Mouse (Mus musculus) liver, embryonic 13.5 days (tissue): ENCODE results near the gene Lamc1. TPM values are rescaled to one million over a fixed set of nuclear protein-coding genes. Genes with fewer than 3 reads are reported as not detected.
A peak's percentile ranks its signal among the peaks of the same experiment; 100 is the strongest.
"Not testable (repeated sequence)": the region's sequence is repeated elsewhere in the genome, so short reads cannot be mapped to it uniquely, and the experiment has no call there.

Source experiments
- ATAC-seq: fragments of 200-750 bp; cut with Nextera tagmentation; 2 replicates; pipeline ENCODE4 v1.8.0; 2017; ENCODE audit warnings: low read depth, mild to moderate bottlenecking, moderate number of reproducible peaks, moderate library complexity
- DNase-seq: peaks from one replicate; pipeline ENCODE4 v3.0.0; 2022
- H3K27ac ChIP-seq: fragments of 300-500 bp; sonication (generic); 2 replicates; pipeline ENCODE4 v1.5.1; 2015; ENCODE audit warnings: moderate library complexity, mild to moderate bottlenecking, inconsistent platforms
- H3K27me3 ChIP-seq: fragments of 300-500 bp; sonication (generic); 2 replicates; pipeline ENCODE4 v1.6.1; 2015; ENCODE audit warnings: mild to moderate bottlenecking, inconsistent platforms
- H3K36me3 ChIP-seq: fragments of 300-500 bp; sonication (generic); 2 replicates; pipeline ENCODE4 v1.6.1; 2015; ENCODE audit warnings: mild to moderate bottlenecking, inconsistent platforms
- H3K4me1 ChIP-seq: fragments of 300-500 bp; sonication (generic); replicated peaks from 2 replicates; pipeline ENCODE4 v1.6.1; 2015; ENCODE audit warnings: inconsistent platforms
- H3K4me2 ChIP-seq: fragments of 300-500 bp; sonication (generic); 2 replicates; pipeline ENCODE4 v1.6.1; 2015; ENCODE audit warnings: inconsistent platforms, mild to moderate bottlenecking, moderate library complexity
- H3K4me3 ChIP-seq: fragments of 300-500 bp; sonication (generic); replicated peaks from 2 replicates; pipeline ENCODE4 v1.5.1; 2015; ENCODE audit warnings: mild to moderate bottlenecking, inconsistent platforms
- H3K9ac ChIP-seq: fragments of 300-500 bp; sonication (generic); 2 replicates; pipeline ENCODE4 v1.6.1; 2015; ENCODE audit warnings: mild to moderate bottlenecking, inconsistent platforms
- H3K9me3 ChIP-seq: fragments of 300-500 bp; sonication (generic); replicated peaks from 2 replicates; pipeline ENCODE4 v1.6.1; 2016; ENCODE audit warnings: inconsistent platforms
- WGBS: fragments of 180-500 bp; shearing (Covaris S2); methylation state at CpG from one replicate; pipeline ENCODE4 v1.1.7; 2015; ENCODE audit not compliant: insufficient replicate concordance; 5-methylcytosine and 5-hydroxymethylcytosine counted together
- polyA plus RNA-seq: library from polyadenylated mRNA; unstranded; fragments of >200 nt; fragmentation: Nextera tagmentation; extraction: Ambion mirVana; gene quantifications from 2 replicates; pipeline ENCODE4 v1.2.1, GENCODE M21; 2015

The Lamc1 gene
- polyA plus RNA-seq, 1 experiment from 2014 or later, result 7.2 TPM

- Histone ChIP-seq H3K4me1 (no peaks in the 10 kb centered on the region), H3K27ac (no peak overlapping the region), H3K36me3 (no peaks in the 10 kb centered on the region), H3K27me3 (0 out of 2 replicates have a peak, but pooled peaks cover 2% of the 10 kb centered on the region), H3K4me2 (no peak overlapping the region), H3K9me3 (no peaks in the 10 kb centered on the region), H3K4me3 (no peak overlapping the region), H3K9ac (no peak overlapping the region)
- DNase-seq (no peak), ATAC-seq (no peak)
- WGBS, result 39% methylated on average over 2 of the region's 2 CpGs
Observed at GRCm38 (mm10) chr1:153354466-153354865, 21.9 kb upstream of the Lamc1 start.

GRCm38 (mm10) chr1:153353736-153354430, 21.3 kb upstream of the Lamc1 start:
- Histone ChIP-seq H3K27me3 (0 out of 2 replicates have a peak, but pooled peaks cover 2% of the 10 kb centered on the region), H3K27ac (no peak overlapping the region), H3K9me3 (no peaks in the 10 kb centered on the region), H3K36me3 (no peaks in the 10 kb centered on the region), H3K4me1 (no peaks in the 10 kb centered on the region), H3K4me2 (no peak overlapping the region), H3K9ac (no peak overlapping the region), H3K4me3 (no peak overlapping the region)
- no peak for ATAC-seq
- 44% methylated on average over 18 of the region's 18 CpGs for WGBS
- DNase-seq, result no peak

DNA sequence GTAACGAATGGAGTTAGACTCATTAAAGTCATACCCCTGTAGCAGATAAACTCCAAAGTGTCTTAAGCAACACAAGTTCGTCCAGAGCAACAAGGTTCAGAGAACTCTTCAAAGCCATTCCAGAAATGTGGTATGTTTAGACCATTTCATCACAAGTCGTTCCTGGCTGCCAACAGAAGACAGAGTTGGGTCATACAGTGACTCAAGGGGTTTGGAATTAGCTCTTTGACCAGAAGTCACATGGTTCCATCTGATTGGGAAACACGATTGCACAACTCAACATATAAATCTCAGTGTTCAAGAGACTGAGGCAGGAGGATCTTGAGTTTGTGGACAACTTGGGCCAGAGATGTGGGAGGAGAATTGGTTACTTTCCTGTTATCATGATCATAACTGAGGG, 18.4 kb upstream of the Lamc1 start:
- DNase-seq (no peak), ATAC-seq (no peak)
- Histone ChIP-seq H3K9me3 (no peaks in the 10 kb centered on the region), H3K9ac (no peak overlapping the region), H3K4me3 (no peak overlapping the region), H3K4me2 (no peak overlapping the region), H3K27ac (no peak overlapping the region), H3K27me3 (0 out of 2 replicates have a peak, but pooled peaks cover 2% of the 10 kb centered on the region), H3K4me1 (no peaks in the 10 kb centered on the region), H3K36me3 (no peaks in the 10 kb centered on the region)
- 41% methylated on average over 4 of the region's 4 CpGs for WGBS

DNA sequence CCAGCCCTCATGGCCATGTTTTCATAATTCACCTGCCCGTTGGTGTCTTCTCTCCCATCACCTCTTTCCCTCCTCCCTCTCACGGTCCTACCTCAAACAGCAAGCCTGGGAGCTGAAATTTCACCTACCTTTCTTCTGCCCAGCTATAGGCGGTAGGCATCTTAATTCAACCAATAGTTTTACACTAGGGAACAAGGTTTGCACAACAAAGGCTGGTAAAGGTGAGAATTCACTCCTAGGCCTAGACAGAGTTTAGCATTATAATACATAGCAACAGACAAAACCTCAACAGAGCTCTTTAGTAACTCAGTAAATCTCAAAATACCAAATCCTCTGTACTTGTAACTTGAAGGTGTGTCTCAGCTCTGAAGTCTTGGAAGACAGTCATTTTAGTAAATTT, 15.1 kb upstream of the Lamc1 start:
- H3K9me3 ChIP-seq, result no peaks in the 10 kb centered on the region
- H3K4me3 ChIP-seq, result no peak overlapping the region
- H3K27ac ChIP-seq, result no peak overlapping the region
- no peaks in the 10 kb centered on the region for H3K4me1 ChIP-seq
- H3K4me2 ChIP-seq, result no peak overlapping the region
- H3K9ac ChIP-seq, result no peak overlapping the region
- ATAC-seq, result no peak
- no peak for DNase-seq
- no peaks in the 10 kb centered on the region for H3K27me3 ChIP-seq
- WGBS, result 58% methylated on average over 3 of the region's 3 CpGs
- no peaks in the 10 kb centered on the region for H3K36me3 ChIP-seq

- H3K27me3 ChIP-seq, result no peaks in the 10 kb centered on the region
- 76% methylated on average over 2 of the region's 2 CpGs for WGBS
- H3K9me3 ChIP-seq, result no peaks in the 10 kb centered on the region
- no peak overlapping the region for H3K9ac ChIP-seq
- no peak overlapping the region for H3K27ac ChIP-seq
- ATAC-seq (no peak), DNase-seq (no peak)
- H3K4me2 ChIP-seq, result no peak overlapping the region
- no peaks in the 10 kb centered on the region for H3K4me1 ChIP-seq
- H3K4me3 ChIP-seq, result no peak overlapping the region
- no peaks in the 10 kb centered on the region for H3K36me3 ChIP-seq
Observed at GRCm38 (mm10) chr1:153347040-153347439, 14.5 kb upstream of the Lamc1 start.

GRCm38 (mm10) chr1:153345699-153346291, 13.2 kb upstream of the Lamc1 start:
- Histone ChIP-seq H3K27ac (no peak overlapping the region), H3K4me1 (no peaks in the 10 kb centered on the region), H3K9me3 (no peaks in the 10 kb centered on the region), H3K36me3 (no peaks in the 10 kb centered on the region), H3K4me2 (no peak overlapping the region), H3K9ac (no peak overlapping the region), H3K27me3 (no peaks in the 10 kb centered on the region), H3K4me3 (no peak overlapping the region)
- DNase-seq (no peak), ATAC-seq (no peak)
- 63% methylated on average over 16 of the region's 16 CpGs for WGBS

DNA sequence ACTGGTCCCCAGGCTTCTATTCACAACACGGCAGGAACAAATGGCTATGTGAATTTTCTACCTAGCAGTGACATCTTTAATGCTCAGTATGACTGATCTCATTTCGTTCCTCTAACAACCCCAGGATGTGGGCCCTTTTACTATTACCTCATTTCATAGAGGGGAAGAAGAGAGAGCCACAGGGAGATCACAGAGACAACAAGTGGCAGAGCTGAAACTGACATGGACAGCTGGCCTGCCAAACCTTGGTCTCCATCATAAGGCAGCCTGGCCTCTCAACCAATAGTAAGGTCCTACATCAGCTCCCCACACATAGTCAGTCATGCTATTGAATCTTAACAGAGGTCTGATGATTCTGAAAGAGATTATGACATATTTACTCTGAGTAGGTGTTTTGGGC, 12.4 kb upstream of the Lamc1 start:
- no peaks in the 10 kb centered on the region for H3K27me3 ChIP-seq
- H3K9ac ChIP-seq, result no peak overlapping the region
- WGBS, result 56% methylated on average over 2 of the region's 2 CpGs
- DNase-seq (no peak), ATAC-seq (no peak)
- no peak overlapping the region for H3K27ac ChIP-seq
- no peaks in the 10 kb centered on the region for H3K9me3 ChIP-seq
- no peak overlapping the region for H3K4me2 ChIP-seq
- H3K36me3 ChIP-seq, result no peaks in the 10 kb centered on the region
- no peak overlapping the region for H3K4me3 ChIP-seq
- no peaks in the 10 kb centered on the region for H3K4me1 ChIP-seq

- H3K36me3 ChIP-seq, H3K4me3 ChIP-seq, ATAC-seq, H3K27ac ChIP-seq, DNase-seq, H3K9ac ChIP-seq, H3K4me2 ChIP-seq, H3K9me3 ChIP-seq: not testable (repeated sequence)
- peaks cover 28% of the 10 kb centered on the region for H3K4me1 ChIP-seq
- H3K27me3 ChIP-seq, result peaks cover 11% of the 10 kb centered on the region
- WGBS, result 81% methylated on average over 10 of the region's 10 CpGs
Observed at GRCm38 (mm10) chr1:153335451-153335850, 2.9 kb upstream of the Lamc1 start.

GRCm38 (mm10) chr1:153333296-153334121, 923 bp upstream of the Lamc1 start:
- Histone ChIP-seq H3K27ac (peak overlapping the region; percentile 62), H3K9ac (peak overlapping the region; percentile 78; the same call in 1 of the 2 replicates), H3K4me1 (peaks cover 37% of the 10 kb centered on the region), H3K27me3 (peaks cover 11% of the 10 kb centered on the region), H3K36me3 (no peaks in the 10 kb centered on the region), H3K4me3 (peak overlapping the region; percentile 79), H3K9me3 (no peaks in the 10 kb centered on the region), H3K4me2 (peak overlapping the region; percentile 94)
- DNase-seq, result peak; percentile 48
- WGBS, result 4% methylated on average over 22 of the region's 22 CpGs
- peak; percentile 62 for ATAC-seq

GRCm38 (mm10) chr1:153331796-153332443, 666 bp downstream of the Lamc1 start:
- Histone ChIP-seq H3K4me2 (peak overlapping the region; percentile 94), H3K27me3 (peaks cover 11% of the 10 kb centered on the region), H3K36me3 (no peaks in the 10 kb centered on the region), H3K27ac (peak overlapping the region; percentile 61), H3K4me3 (peak overlapping the region; percentile 79), H3K9ac (peak overlapping the region; percentile 78), H3K4me1 (peaks cover 37% of the 10 kb centered on the region), H3K9me3 (no peaks in the 10 kb centered on the region)
- DNase-seq, result peak; percentile 47
- under 1% methylated on average over 42 of the region's 42 CpGs for WGBS
- peak; percentile 56 for ATAC-seq

- ATAC-seq (no peak), DNase-seq (no peak)
- peak overlapping the region; percentile 79 for H3K4me3 ChIP-seq
- H3K27me3 ChIP-seq, result peaks cover 11% of the 10 kb centered on the region
- peak overlapping the region; percentile 78; the same call in 1 of the 2 replicates for H3K9ac ChIP-seq
- WGBS, result 6% methylated on average over 4 of the region's 4 CpGs
- peak overlapping the region; percentile 94 for H3K4me2 ChIP-seq
- no peaks in the 10 kb centered on the region for H3K9me3 ChIP-seq
- no peaks in the 10 kb centered on the region for H3K36me3 ChIP-seq
- peaks cover 37% of the 10 kb centered on the region for H3K4me1 ChIP-seq
- no peak overlapping the region for H3K27ac ChIP-seq
Observed at GRCm38 (mm10) chr1:153331206-153331605, 1.4 kb downstream of the Lamc1 start.
